ENCODE assay signal across 8 mouse cellular contexts in the genomic region with DNA sequence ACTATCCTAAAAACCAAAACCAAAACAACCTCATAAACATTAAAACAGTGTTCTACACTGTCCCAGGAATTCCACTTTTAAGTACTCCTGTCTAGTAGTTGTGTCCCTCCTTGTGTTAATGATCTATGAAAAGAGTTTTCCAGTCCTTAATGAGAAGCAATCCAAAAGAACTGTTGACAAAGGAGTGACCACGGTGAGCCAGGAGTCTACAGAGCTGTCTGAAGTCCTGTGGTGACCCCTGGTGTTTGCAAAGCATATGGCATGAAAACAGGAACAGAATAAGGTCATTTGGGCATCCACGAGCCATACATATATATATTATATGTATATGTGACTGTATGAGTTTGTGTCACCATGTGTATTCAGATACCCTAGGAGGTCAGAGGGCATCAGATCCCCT. TPM values are rescaled to one million over a fixed set of nuclear protein-coding genes. Genes with fewer than 3 reads are reported as not detected.
DNase-seq lines count a peak whose midpoint lies in the region; ATAC-seq and TF ChIP-seq lines count a peak whose summit lies in the region.
"Had no signal": no experiment of that assay in that cellular context is flagged by ENCODE, and none has a peak within 500 bp of the region (broad histone marks: within the 10 kb centered on the region; RNA-seq: fewer than 3 reads in every experiment).

No protein-coding gene starts in this region.

- in situ Hi-C loops in CH12.LX (cut with MboI; ENCODE audit: low pct_ligation_motif_present, low pct_unique_long_range_greater_than_20kb, low sequenced_read_pairs) = loop anchor here (10.0 kb wide), 1 partner anchor 121 kb away; the partner anchor contains the start of genes Rnf225 and Rps5

- WGBS in limb, embryonic 10.5 days = 18% methylated on average over 2 of the region's 2 CpGs
- WGBS in midbrain, embryonic 11.5 days = 18% methylated on average over 2 of the region's 2 CpGs
- 4% methylated on average over 2 of the region's 2 CpGs for WGBS in stomach, postnatal 0 days

- peak; percentile 99 for TF ChIP-seq RAD21 in CH12.LX (IDR thresholded peaks at IDR 0.05; ENCODE audit: low read depth, low read length)

- peak overlapping the region; percentile 51 for H3K4me2 ChIP-seq in CH12.LX (ENCODE audit: insufficient read depth, low read depth, poor library complexity, severe bottlenecking)
- no peak overlapping the region for H3K4me2 ChIP-seq in midbrain, embryonic 11.5 days
- H3K4me2 ChIP-seq in stomach, postnatal 0 days (replicated peaks; ENCODE audit: low read depth) = no peak overlapping the region
- H3K4me2 ChIP-seq: hindbrain, embryonic 15.5 days had no signal

- intact Hi-C loops in heart, postnatal 10 days (cut with DNase I) = loop anchor here (1.0 kb wide), 2 partner anchors 37 to 133 kb away; no protein-coding TSS in a partner anchor

- peaks cover 8% of the 10 kb centered on the region for H3K27me3 ChIP-seq in CH12.LX (replicated peaks)
- H3K27me3 ChIP-seq in limb, embryonic 10.5 days (ENCODE audit: low read depth, poor library complexity, severe bottlenecking) = peaks cover 47% of the 10 kb centered on the region
- H3K27me3 ChIP-seq in midbrain, embryonic 11.5 days (ENCODE audit: control insufficient read depth, insufficient read depth, low read length) = peaks cover 36% of the 10 kb centered on the region
- H3K27me3 ChIP-seq in stomach, postnatal 0 days (ENCODE audit: control insufficient read depth, insufficient read depth, low read length) = peaks cover 3% of the 10 kb centered on the region; the same call in 1 of the 2 replicates

- ATAC-seq in midbrain, embryonic 11.5 days (ENCODE audit: low FRiP score) = peak; percentile 64
- ATAC-seq in stomach, postnatal 0 days (ENCODE audit: low FRiP score, low TSS enrichment) = peak; percentile 72

- TF ChIP-seq POLR2A in CH12.LX (IDR thresholded peaks at IDR 0.05; ENCODE audit: low read depth, low read length) = no peak
- no peak for TF ChIP-seq POLR2A in cortical plate, adult 2 months (IDR thresholded peaks at IDR 0.05; ENCODE audit: extremely low read depth, insufficient read depth, low read length)

- H3K27ac ChIP-seq in CH12.LX (ENCODE audit: insufficient read depth, low read depth) = no peak overlapping the region
- H3K27ac ChIP-seq in cortical plate, adult 2 months (ENCODE audit: insufficient read depth, low read length) = no peak overlapping the region
- H3K27ac ChIP-seq in limb, embryonic 10.5 days = no peak overlapping the region
- H3K27ac ChIP-seq in midbrain, embryonic 11.5 days (ENCODE audit: low read depth, low read length) = no peak overlapping the region
- H3K27ac ChIP-seq in stomach, postnatal 0 days (replicated peaks) = no peak overlapping the region
- H3K27ac ChIP-seq: hindbrain, embryonic 15.5 days had no signal

- dilution Hi-C loops in CH12.LX (cut with MboI; ENCODE audit: extremely low pct_ligation_motif_present, extremely low pct_unique_long_range_greater_than_20kb, low sequenced_read_pairs) = no loop called here

- H3K4me1 ChIP-seq in CH12.LX (ENCODE audit: control insufficient read depth in 1 of 2, insufficient read depth in 2 of 2) = peaks cover 0 to 2% of the 10 kb centered on the region in 2 experiments; a peak in 1 of 4 replicates
- H3K4me1 ChIP-seq in cortical plate, adult 2 months (ENCODE audit: control insufficient read depth, insufficient read depth, low read length) = no peaks in the 10 kb centered on the region
- H3K4me1 ChIP-seq in limb, embryonic 10.5 days = peaks cover 15% of the 10 kb centered on the region
- H3K4me1 ChIP-seq in midbrain, embryonic 11.5 days (ENCODE audit: control insufficient read depth, insufficient read depth, low read length) = peaks cover 10% of the 10 kb centered on the region
- H3K4me1 ChIP-seq in stomach, postnatal 0 days (replicated peaks; ENCODE audit: control insufficient read depth, insufficient read depth) = peaks cover 3% of the 10 kb centered on the region; the same call in 1 of the 2 replicates

- H3K4me3 ChIP-seq in CH12.LX (replicated peaks in 1 of 3; ENCODE audit: low read depth in 2 of 3, low read length in 2 of 3, poor library complexity in 1 of 3) = no peak overlapping the region
- no peak overlapping the region for H3K4me3 ChIP-seq in cortical plate, adult 2 months (ENCODE audit: insufficient read depth, low read length)
- no peak overlapping the region for H3K4me3 ChIP-seq in limb, embryonic 10.5 days
- no peak overlapping the region for H3K4me3 ChIP-seq in midbrain, embryonic 11.5 days (ENCODE audit: low read depth, low read length)
- no peak overlapping the region for H3K4me3 ChIP-seq in stomach, postnatal 0 days (ENCODE audit: low read depth, low read length)
- H3K4me3 ChIP-seq: hindbrain, embryonic 15.5 days had no signal

- peak; percentile 72 to 97 for TF ChIP-seq CTCF in CH12.LX (conservative IDR thresholded peaks at IDR 0.05 in 1 of 2, IDR thresholded peaks at IDR 0.05 in 1 of 2; ENCODE audit: low read depth in 2 of 2, low read length in 2 of 2)
- peak; percentile 50 for TF ChIP-seq CTCF in cortical plate, adult 2 months (IDR thresholded peaks at IDR 0.05; ENCODE audit: extremely low read depth, insufficient read depth, low read length)
- TF ChIP-seq CTCF in stomach, postnatal 0 days (IDR thresholded peaks at IDR 0.05; ENCODE audit: low read depth) = peak; percentile 94

- peaks cover 10% of the 10 kb centered on the region for H3K9me3 ChIP-seq in CH12.LX (replicated peaks; ENCODE audit: low read length)
- peaks cover 6% of the 10 kb centered on the region for H3K9me3 ChIP-seq in limb, embryonic 10.5 days (replicated peaks)
- no peaks in the 10 kb centered on the region for H3K9me3 ChIP-seq in midbrain, embryonic 11.5 days (ENCODE audit: control insufficient read depth, low read length)
- no peaks in the 10 kb centered on the region for H3K9me3 ChIP-seq in stomach, postnatal 0 days (ENCODE audit: control insufficient read depth, low read length)
- H3K9me3 ChIP-seq: hindbrain, embryonic 15.5 days had no signal

- no peaks in the 10 kb centered on the region for H3K79me2 ChIP-seq in CH12.LX (replicated peaks; ENCODE audit: control insufficient read depth, extremely low read depth, insufficient read depth, poor library complexity, severe bottlenecking)

- TF ChIP-seq EP300 in CH12.LX (IDR thresholded peaks at IDR 0.05; ENCODE audit: low read length) = no peak
- no peak for TF ChIP-seq EP300 in stomach, postnatal 0 days (optimal IDR thresholded peaks at IDR 0.05)

- H3K9ac ChIP-seq in CH12.LX (ENCODE audit: insufficient read depth, low read depth) = no peak overlapping the region
- no peak overlapping the region for H3K9ac ChIP-seq in midbrain, embryonic 11.5 days (ENCODE audit: low read length)
- H3K9ac ChIP-seq in stomach, postnatal 0 days (ENCODE audit: low read length) = no peak overlapping the region
- H3K9ac ChIP-seq: hindbrain, embryonic 15.5 days had no signal

- DNase-seq in CH12.LX (ENCODE audit: extremely low read depth) = peak; percentile 79
- DNase-seq in NIH3T3 (ENCODE audit: low read depth) = peak; percentile 88
- DNase-seq in heart, postnatal 10 days = peak; percentile 79 to 85
- DNase-seq in limb, embryonic 10.5 days (ENCODE audit: low spot score) = peak; percentile 62
- peak; percentile 92 for DNase-seq in midbrain, embryonic 11.5 days (ENCODE audit: low spot score, missing footprints)
- peak; percentile 75 for DNase-seq in stomach, postnatal 0 days (ENCODE audit: low spot score)

- H3K36me3 ChIP-seq in CH12.LX (replicated peaks in 1 of 2; ENCODE audit: control insufficient read depth in 1 of 2, insufficient read depth in 1 of 2, low read length in 1 of 2) = peaks cover 0 to 18% of the 10 kb centered on the region in 2 experiments
- no peaks in the 10 kb centered on the region for H3K36me3 ChIP-seq in limb, embryonic 10.5 days
- no peaks in the 10 kb centered on the region for H3K36me3 ChIP-seq in midbrain, embryonic 11.5 days (ENCODE audit: control insufficient read depth, insufficient read depth, low read length)
- H3K36me3 ChIP-seq in stomach, postnatal 0 days (ENCODE audit: control insufficient read depth, insufficient read depth, low read length) = no peaks in the 10 kb centered on the region
- H3K36me3 ChIP-seq: hindbrain, embryonic 15.5 days had no signal

RNA-seq across cellular contexts. Expression of gene Ube2m, which starts 8.0 kb away (rescaled TPM):
- total RNA-seq in CH12.LX (2012; rRNA removed) (134 and 156 TPM in 2 replicates), CH12.LX (2014; rRNA removed) (227 and 244 TPM in 2 replicates)
- polyA plus RNA-seq in CH12.LX (2012; ENCODE audit: insufficient read length, low read depth) = 215 and 272 TPM in 2 replicates
- 400 and 402 TPM in 2 replicates for polyA plus RNA-seq in cortical plate, adult 2 months (2012; rRNA removed)
- 100 to 1,000 TPM; 185 to 188 TPM for total RNA-seq in heart, postnatal 10 days (2021)
- polyA plus RNA-seq in limb, embryonic 10.5 days (2016; fragmentation: Nextera tagmentation; extraction: Ambion mirVana) = 182 and 208 TPM in 2 replicates
- polyA plus RNA-seq in midbrain, embryonic 11.5 days (2014; fragmentation: Nextera tagmentation; extraction: Ambion mirVana) = 152 and 166 TPM in 2 replicates
- polyA plus RNA-seq in stomach, postnatal 0 days (2015; fragmentation: Nextera tagmentation; extraction: Ambion mirVana) = 90.9 and 93.4 TPM in 2 replicates

RNA-seq across cellular contexts. Expression of gene Mzf1, which starts 8.5 kb away (rescaled TPM):
- total RNA-seq in CH12.LX (2012; rRNA removed) = 0.46 and 0.55 TPM in 2 replicates
- 0.31 and 0.34 TPM in 2 replicates for total RNA-seq in CH12.LX (2014; rRNA removed)
- polyA plus RNA-seq in CH12.LX (2012; ENCODE audit: insufficient read length, low read depth) = 0.50 and 0.68 TPM in 2 replicates
- 14.3 and 15.2 TPM in 2 replicates for polyA plus RNA-seq in cortical plate, adult 2 months (2012; rRNA removed)
- total RNA-seq in heart, postnatal 10 days (2021) = under 1 TPM; 0.72 to 0.92 TPM
- polyA plus RNA-seq in limb, embryonic 10.5 days (2016; fragmentation: Nextera tagmentation; extraction: Ambion mirVana) = 3.3 and 4.4 TPM in 2 replicates
- polyA plus RNA-seq in midbrain, embryonic 11.5 days (2014; fragmentation: Nextera tagmentation; extraction: Ambion mirVana) = 1.3 and 2.7 TPM in 2 replicates
- polyA plus RNA-seq in stomach, postnatal 0 days (2015; fragmentation: Nextera tagmentation; extraction: Ambion mirVana) = 0.93 and 1.3 TPM in 2 replicates

RNA-seq across cellular contexts. Expression of gene Chmp2a, which starts 11.5 kb away (rescaled TPM):
- total RNA-seq in CH12.LX (2012; rRNA removed) = 110 and 115 TPM in 2 replicates
- 131 and 141 TPM in 2 replicates for total RNA-seq in CH12.LX (2014; rRNA removed)
- 134 and 148 TPM in 2 replicates for polyA plus RNA-seq in CH12.LX (2012; ENCODE audit: insufficient read length, low read depth)
- polyA plus RNA-seq in cortical plate, adult 2 months (2012; rRNA removed) = 224 and 229 TPM in 2 replicates
- 100 to 1,000 TPM; 137 to 143 TPM for total RNA-seq in heart, postnatal 10 days (2021)
- polyA plus RNA-seq in limb, embryonic 10.5 days (2016; fragmentation: Nextera tagmentation; extraction: Ambion mirVana) = 79.6 and 84.2 TPM in 2 replicates
- polyA plus RNA-seq in midbrain, embryonic 11.5 days (2014; fragmentation: Nextera tagmentation; extraction: Ambion mirVana) = 133 and 140 TPM in 2 replicates
- polyA plus RNA-seq in stomach, postnatal 0 days (2015; fragmentation: Nextera tagmentation; extraction: Ambion mirVana) = 271 and 287 TPM in 2 replicates

RNA-seq across cellular contexts. Expression of gene Zbtb45, which starts 36.2 kb away (rescaled TPM):
- 9.5 and 12.1 TPM in 2 replicates for total RNA-seq in CH12.LX (2012; rRNA removed)
- 6.7 and 6.8 TPM in 2 replicates for total RNA-seq in CH12.LX (2014; rRNA removed)
- polyA plus RNA-seq in CH12.LX (2012; ENCODE audit: insufficient read length, low read depth) = 16.7 and 17.1 TPM in 2 replicates
- 32.2 and 33.4 TPM in 2 replicates for polyA plus RNA-seq in cortical plate, adult 2 months (2012; rRNA removed)
- 10 to 100 TPM in 1 of 2 experiments, 1 to 10 TPM in 1; 9.7 to 11.8 TPM for total RNA-seq in heart, postnatal 10 days (2021)
- polyA plus RNA-seq in limb, embryonic 10.5 days (2016; fragmentation: Nextera tagmentation; extraction: Ambion mirVana) = 29.1 and 31.8 TPM in 2 replicates
- polyA plus RNA-seq in midbrain, embryonic 11.5 days (2014; fragmentation: Nextera tagmentation; extraction: Ambion mirVana) = 25.7 and 32.8 TPM in 2 replicates
- 8.5 and 9.5 TPM in 2 replicates for polyA plus RNA-seq in stomach, postnatal 0 days (2015; fragmentation: Nextera tagmentation; extraction: Ambion mirVana)

RNA-seq across cellular contexts. Expression of gene Trim28, which starts 47.2 kb away (rescaled TPM):
- total RNA-seq in CH12.LX (2012; rRNA removed) = 500 and 583 TPM in 2 replicates
- total RNA-seq in CH12.LX (2014; rRNA removed) = 495 and 516 TPM in 2 replicates
- polyA plus RNA-seq in CH12.LX (2012; ENCODE audit: insufficient read length, low read depth) = 728 and 891 TPM in 2 replicates
- 225 and 226 TPM in 2 replicates for polyA plus RNA-seq in cortical plate, adult 2 months (2012; rRNA removed)
- 100 to 1,000 TPM; 148 to 165 TPM for total RNA-seq in heart, postnatal 10 days (2021)
- polyA plus RNA-seq in limb, embryonic 10.5 days (2016; fragmentation: Nextera tagmentation; extraction: Ambion mirVana) = 561 and 585 TPM in 2 replicates
- 399 and 443 TPM in 2 replicates for polyA plus RNA-seq in midbrain, embryonic 11.5 days (2014; fragmentation: Nextera tagmentation; extraction: Ambion mirVana)
- polyA plus RNA-seq in stomach, postnatal 0 days (2015; fragmentation: Nextera tagmentation; extraction: Ambion mirVana) = 93.7 and 105 TPM in 2 replicates
